Mouse (Mus musculus): Measurements from ENCODE around the gene Klf12. TPM values are rescaled to one million over a fixed set of nuclear protein-coding genes. Genes with fewer than 3 reads are reported as not detected.

The Klf12 gene
- polyA plus RNA-seq, 1 experiment, result 1.6 TPM

DNA sequence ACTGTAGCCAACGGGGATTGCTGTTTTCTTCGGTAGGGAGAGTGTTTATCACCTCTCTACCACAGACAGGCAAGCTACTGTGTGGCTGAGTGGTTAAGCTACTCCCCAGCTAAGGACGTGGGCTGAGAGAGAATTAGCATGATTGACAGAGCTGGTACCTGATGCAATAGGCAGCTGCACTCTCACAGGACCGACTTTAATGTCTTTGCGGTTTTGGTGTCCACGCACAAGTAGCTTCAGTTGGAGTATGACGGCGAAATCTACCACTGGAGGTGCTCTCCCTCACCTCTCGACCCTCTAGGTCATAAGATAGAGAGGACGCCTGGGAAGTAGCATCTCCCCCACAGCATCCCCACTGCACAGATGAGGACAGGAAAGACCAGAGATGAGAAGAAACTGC, 178.9 kb downstream of the Klf12 start:
- DNase-seq, result no peak
- TF ChIP-seq POLR2A (IDR thresholded peaks at IDR 0.05; ENCODE audit: control insufficient read depth, extremely low read depth, insufficient read depth, low read length, poor library complexity) (no peak), CTCF (IDR thresholded peaks at IDR 0.05; ENCODE audit: borderline replicate concordance, control insufficient read depth, extremely low read depth, insufficient read depth, low read length, poor library complexity) (no peak)
- H3K27me3 ChIP-seq (ENCODE audit: control insufficient read depth, insufficient read depth, low read length), result no peaks in the 10 kb centered on the region
- no peaks in the 10 kb centered on the region for H3K36me3 ChIP-seq (ENCODE audit: control insufficient read depth, insufficient read depth, low read length)
- H3K4me3 ChIP-seq (ENCODE audit: control insufficient read depth, insufficient read depth, low read length), result no peak overlapping the region
- H3K27ac ChIP-seq (ENCODE audit: control insufficient read depth, insufficient read depth, low read length), result no peak overlapping the region
- H3K4me1 ChIP-seq (replicated peaks; ENCODE audit: control insufficient read depth, insufficient read depth, low read length), result no peaks in the 10 kb centered on the region
- WGBS, result 92% methylated on average over 10 of the region's 10 CpGs

DNA sequence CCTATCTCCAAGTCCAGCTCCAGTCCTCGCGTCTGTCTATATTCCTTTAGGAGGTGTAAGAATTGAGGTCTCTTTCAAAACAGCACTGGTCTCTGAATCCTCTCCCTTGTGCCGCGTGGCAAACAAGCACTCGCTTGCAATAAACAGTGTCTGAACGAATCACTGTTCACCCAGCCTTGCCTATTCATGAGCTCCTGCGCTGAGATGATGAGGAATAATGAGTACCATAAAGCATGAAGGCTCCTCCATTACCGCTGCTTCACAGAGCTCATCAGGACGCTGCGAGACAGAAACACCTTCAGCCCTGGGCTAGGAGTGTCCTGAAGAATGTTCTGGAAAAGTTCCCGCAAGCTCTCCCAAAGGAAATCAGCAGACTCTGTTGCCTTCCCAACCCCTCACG, 179.7 kb downstream of the Klf12 start:
- WGBS, result 95% methylated on average over 12 of the region's 12 CpGs
- H3K4me1 ChIP-seq (replicated peaks; ENCODE audit: control insufficient read depth, insufficient read depth, low read length), result no peaks in the 10 kb centered on the region
- no peak for DNase-seq
- no peak overlapping the region for H3K4me3 ChIP-seq (ENCODE audit: control insufficient read depth, insufficient read depth, low read length)
- no peak overlapping the region for H3K27ac ChIP-seq (ENCODE audit: control insufficient read depth, insufficient read depth, low read length)
- no peaks in the 10 kb centered on the region for H3K36me3 ChIP-seq (ENCODE audit: control insufficient read depth, insufficient read depth, low read length)
- TF ChIP-seq POLR2A (IDR thresholded peaks at IDR 0.05; ENCODE audit: control insufficient read depth, extremely low read depth, insufficient read depth, low read length, poor library complexity) (no peak), CTCF (IDR thresholded peaks at IDR 0.05; ENCODE audit: borderline replicate concordance, control insufficient read depth, extremely low read depth, insufficient read depth, low read length, poor library complexity) (no peak)
- no peaks in the 10 kb centered on the region for H3K27me3 ChIP-seq (ENCODE audit: control insufficient read depth, insufficient read depth, low read length)

DNA sequence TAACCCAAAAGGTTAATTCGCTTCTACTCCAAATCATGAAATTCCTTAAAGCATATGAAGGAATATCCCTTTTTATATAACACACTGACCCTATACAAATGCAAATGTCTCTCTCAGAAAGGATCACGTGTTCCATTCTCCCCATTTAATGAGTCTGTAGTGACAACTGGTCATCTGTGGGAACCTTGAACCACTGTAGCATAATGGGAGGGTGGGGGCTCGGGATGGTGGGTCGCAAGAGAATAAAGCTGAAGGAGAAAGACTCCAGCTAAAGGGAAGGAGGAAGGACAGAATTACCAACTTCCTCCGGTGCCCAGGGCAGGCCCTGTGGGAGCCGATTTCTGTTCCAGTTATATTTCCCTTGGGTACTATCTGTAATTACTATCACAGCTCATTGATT, 180.7 kb downstream of the Klf12 start:
- Histone ChIP-seq H3K4me3 (ENCODE audit: control insufficient read depth, insufficient read depth, low read length) (no peak overlapping the region), H3K36me3 (ENCODE audit: control insufficient read depth, insufficient read depth, low read length) (no peaks in the 10 kb centered on the region), H3K4me1 (replicated peaks; ENCODE audit: control insufficient read depth, insufficient read depth, low read length) (no peaks in the 10 kb centered on the region), H3K27ac (ENCODE audit: control insufficient read depth, insufficient read depth, low read length) (no peak overlapping the region), H3K27me3 (ENCODE audit: control insufficient read depth, insufficient read depth, low read length) (no peaks in the 10 kb centered on the region)
- WGBS, result 92% methylated on average over 6 of the region's 6 CpGs
- no peak for DNase-seq
- TF ChIP-seq POLR2A (IDR thresholded peaks at IDR 0.05; ENCODE audit: control insufficient read depth, extremely low read depth, insufficient read depth, low read length, poor library complexity), result no peak
- TF ChIP-seq CTCF (IDR thresholded peaks at IDR 0.05; ENCODE audit: borderline replicate concordance, control insufficient read depth, extremely low read depth, insufficient read depth, low read length, poor library complexity), result no peak

DNA sequence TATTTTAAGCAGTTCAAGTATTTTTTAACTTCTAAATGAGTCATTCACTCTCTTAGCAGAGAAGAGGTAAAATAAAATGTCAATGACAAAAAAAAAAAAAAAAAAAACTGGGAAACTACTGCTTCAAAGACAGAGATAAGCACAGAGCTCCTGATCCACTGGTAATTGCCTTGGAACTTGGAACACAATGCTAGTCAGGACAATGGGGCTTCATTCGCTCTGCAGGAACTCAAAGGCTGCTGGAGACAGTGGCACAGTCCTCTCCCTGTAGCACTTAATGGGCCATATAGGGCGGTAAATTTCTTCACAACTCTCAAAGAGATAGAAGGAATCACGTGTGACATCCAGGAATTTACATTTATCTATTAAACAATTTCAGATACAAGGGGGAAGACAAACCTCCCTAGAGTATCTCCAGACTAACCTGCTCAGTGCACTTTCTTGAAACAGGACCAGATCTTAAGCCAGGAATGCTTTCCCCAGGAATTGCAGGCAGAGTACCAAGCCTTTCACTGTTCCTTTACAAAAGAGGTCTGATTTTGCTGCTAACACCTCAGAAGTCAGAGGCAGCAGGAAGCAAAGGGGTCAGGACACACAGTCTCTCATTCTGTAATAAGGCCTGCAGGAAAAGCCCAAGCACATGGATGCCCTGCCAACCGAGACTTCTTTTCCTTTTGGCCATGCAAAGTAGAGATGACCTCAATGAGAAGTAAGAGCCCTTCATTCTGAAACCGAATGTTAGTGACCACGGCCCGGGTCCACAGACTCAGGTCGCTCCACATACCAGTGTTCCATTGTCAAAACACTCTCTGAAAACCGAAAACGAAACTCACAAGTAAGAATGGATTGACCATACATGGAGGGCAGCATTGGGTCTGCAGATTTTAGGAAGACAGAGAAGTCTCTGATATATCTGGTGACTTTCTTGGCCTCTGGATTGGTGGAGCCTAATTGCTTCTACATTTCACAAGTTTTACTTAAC, 187.0 kb downstream of the Klf12 start:
- H3K4me3 ChIP-seq (ENCODE audit: control insufficient read depth, insufficient read depth, low read length), result no peak overlapping the region
- 93% methylated on average over 10 of the region's 10 CpGs for WGBS
- H3K27ac ChIP-seq (ENCODE audit: control insufficient read depth, insufficient read depth, low read length), result no peak overlapping the region
- H3K36me3 ChIP-seq (ENCODE audit: control insufficient read depth, insufficient read depth, low read length), result no peaks in the 10 kb centered on the region
- no peak for DNase-seq
- TF ChIP-seq CTCF (IDR thresholded peaks at IDR 0.05; ENCODE audit: borderline replicate concordance, control insufficient read depth, extremely low read depth, insufficient read depth, low read length, poor library complexity) (no peak), POLR2A (IDR thresholded peaks at IDR 0.05; ENCODE audit: control insufficient read depth, extremely low read depth, insufficient read depth, low read length, poor library complexity) (no peak)
- H3K4me1 ChIP-seq (replicated peaks; ENCODE audit: control insufficient read depth, insufficient read depth, low read length), result no peaks in the 10 kb centered on the region
- no peaks in the 10 kb centered on the region for H3K27me3 ChIP-seq (ENCODE audit: control insufficient read depth, insufficient read depth, low read length)

DNA sequence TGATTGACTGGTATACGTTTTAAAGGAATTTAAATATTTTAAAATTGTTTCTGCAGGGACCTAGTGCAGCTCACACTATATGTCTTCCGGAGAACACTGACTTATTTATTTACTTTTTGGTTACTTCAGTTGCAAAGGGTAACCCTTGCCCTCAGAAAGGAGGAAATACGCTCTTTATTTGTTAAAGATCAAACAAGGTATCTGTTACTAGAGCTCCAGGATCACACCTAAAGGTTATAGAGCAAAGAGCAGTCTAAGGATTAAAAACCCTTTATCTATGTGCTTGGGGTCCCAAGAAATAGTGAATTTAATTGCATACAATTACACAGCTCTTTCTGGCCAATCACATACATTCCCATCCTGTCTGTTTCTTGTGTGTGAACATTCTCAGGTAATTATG, 188.7 kb downstream of the Klf12 start:
- H3K27ac ChIP-seq (ENCODE audit: control insufficient read depth, insufficient read depth, low read length), result no peak overlapping the region
- H3K4me3 ChIP-seq (ENCODE audit: control insufficient read depth, insufficient read depth, low read length), result no peak overlapping the region
- no peak for TF ChIP-seq POLR2A (IDR thresholded peaks at IDR 0.05; ENCODE audit: control insufficient read depth, extremely low read depth, insufficient read depth, low read length, poor library complexity)
- no peak for TF ChIP-seq CTCF (IDR thresholded peaks at IDR 0.05; ENCODE audit: borderline replicate concordance, control insufficient read depth, extremely low read depth, insufficient read depth, low read length, poor library complexity)
- no peaks in the 10 kb centered on the region for H3K4me1 ChIP-seq (replicated peaks; ENCODE audit: control insufficient read depth, insufficient read depth, low read length)
- DNase-seq, result no peak
- no peaks in the 10 kb centered on the region for H3K36me3 ChIP-seq (ENCODE audit: control insufficient read depth, insufficient read depth, low read length)
- 95% methylated on average over 3 of the region's 3 CpGs for WGBS
- no peaks in the 10 kb centered on the region for H3K27me3 ChIP-seq (ENCODE audit: control insufficient read depth, insufficient read depth, low read length)

DNA sequence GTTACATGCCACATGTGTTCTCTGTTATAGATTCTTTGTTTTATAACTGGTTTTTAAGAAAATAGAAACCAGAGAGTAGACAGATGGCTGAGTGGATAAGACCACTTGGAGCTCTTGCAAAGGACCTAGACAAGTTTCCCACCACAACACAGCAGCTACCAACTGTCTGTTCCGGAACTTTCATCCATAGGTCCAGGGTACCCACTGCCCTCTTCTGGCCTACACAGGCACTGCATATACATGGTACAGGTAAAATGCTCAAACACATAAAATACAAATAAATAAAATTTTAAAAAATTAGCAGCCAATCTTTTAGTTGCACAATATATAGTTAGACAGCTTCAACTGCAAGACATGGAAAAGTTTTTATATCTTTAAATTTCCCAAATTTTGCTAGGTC, 194.0 kb downstream of the Klf12 start:
- H3K36me3 ChIP-seq (ENCODE audit: control insufficient read depth, insufficient read depth, low read length), result no peaks in the 10 kb centered on the region
- no peak overlapping the region for H3K4me3 ChIP-seq (ENCODE audit: control insufficient read depth, insufficient read depth, low read length)
- no peaks in the 10 kb centered on the region for H3K4me1 ChIP-seq (replicated peaks; ENCODE audit: control insufficient read depth, insufficient read depth, low read length)
- no peak for TF ChIP-seq POLR2A (IDR thresholded peaks at IDR 0.05; ENCODE audit: control insufficient read depth, extremely low read depth, insufficient read depth, low read length, poor library complexity)
- no peak for TF ChIP-seq CTCF (IDR thresholded peaks at IDR 0.05; ENCODE audit: borderline replicate concordance, control insufficient read depth, extremely low read depth, insufficient read depth, low read length, poor library complexity)
- no peak overlapping the region for H3K27ac ChIP-seq (ENCODE audit: control insufficient read depth, insufficient read depth, low read length)
- peak; percentile 8 for DNase-seq
- 79% methylated on average over 1 of the region's 1 CpGs for WGBS
- no peaks in the 10 kb centered on the region for H3K27me3 ChIP-seq (ENCODE audit: control insufficient read depth, insufficient read depth, low read length)

All from thymus, adult 2 months (tissue).